Mouse (Mus musculus): ENCODE data around the gene Nek9.

- TF ChIP-seq CTCF (IDR thresholded peaks at IDR 0.05) (no peak), EP300 (IDR thresholded peaks at IDR 0.05) (no peak)
Observed at GRCm38 (mm10) chr12:85385995-85386375, 46.8 kb upstream of the Nek9 start.
